Mouse (Mus musculus) urinary bladder, postnatal 36 days (tissue): ENCODE data around the gene Fam189a1.

Experiments
- DNase-seq, 2 experiments: peaks; one replicate each; pipeline ENCODE4 v3.0.0; 2022; ENCODE audit warnings: low spot score in 2 of 2, mixed read lengths in 1 of 2

Fam189a1 gene

GRCm38 (mm10) chr7:65044280-65044679 is 112.1 kb downstream of the Fam189a1 start:
- no peak for DNase-seq

DNA sequence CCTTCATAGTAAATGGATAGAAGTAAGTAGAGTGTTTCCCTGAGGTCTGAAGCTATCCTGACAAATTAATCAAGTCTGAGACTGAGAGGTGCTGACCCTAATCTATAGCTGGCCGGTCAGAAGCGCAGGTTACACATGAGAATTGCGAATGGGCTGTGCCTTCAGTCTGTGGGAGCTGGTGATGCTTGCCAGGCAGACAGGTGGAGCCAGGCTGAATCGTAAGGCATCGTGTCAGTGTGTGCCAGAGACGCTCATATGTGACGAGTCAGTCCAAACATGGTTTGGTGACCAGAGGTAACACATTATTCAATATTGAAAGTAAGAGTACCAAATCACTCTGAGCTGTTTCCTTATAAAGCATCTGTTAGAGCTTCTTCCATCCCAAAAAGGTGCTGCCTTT is 115.3 kb downstream of the Fam189a1 start:
- DNase-seq = no peak

GRCm38 (mm10) chr7:65031741-65032140 is 124.6 kb downstream of the Fam189a1 start:
- no peak for DNase-seq

DNA sequence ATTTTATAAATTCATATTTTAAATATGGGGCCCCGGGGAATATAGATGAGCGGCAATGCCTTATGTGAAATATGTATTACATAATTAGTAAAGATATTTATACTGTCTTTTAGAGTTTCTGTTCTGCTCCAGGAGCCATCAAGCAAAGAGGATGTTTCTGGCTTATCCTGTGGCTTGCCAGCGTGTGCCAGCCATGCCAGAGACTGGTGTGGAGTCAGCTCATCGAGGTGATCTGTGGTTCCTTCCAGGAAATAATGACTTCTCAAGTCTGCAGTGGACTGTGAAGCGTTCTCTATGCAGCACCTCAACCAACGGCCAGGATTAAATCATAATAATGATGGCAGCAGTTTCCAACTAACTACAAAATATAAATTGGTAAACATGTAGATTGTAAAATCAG is 125.2 kb downstream of the Fam189a1 start:
- DNase-seq = no peak

- no peak for DNase-seq
These were observed 126.4 kb downstream of the Fam189a1 start for GRCm38 (mm10) chr7:65029985-65030384.

- no peak for DNase-seq
These were observed 135.1 kb downstream of the Fam189a1 start for GRCm38 (mm10) chr7:65021298-65021697.

DNA sequence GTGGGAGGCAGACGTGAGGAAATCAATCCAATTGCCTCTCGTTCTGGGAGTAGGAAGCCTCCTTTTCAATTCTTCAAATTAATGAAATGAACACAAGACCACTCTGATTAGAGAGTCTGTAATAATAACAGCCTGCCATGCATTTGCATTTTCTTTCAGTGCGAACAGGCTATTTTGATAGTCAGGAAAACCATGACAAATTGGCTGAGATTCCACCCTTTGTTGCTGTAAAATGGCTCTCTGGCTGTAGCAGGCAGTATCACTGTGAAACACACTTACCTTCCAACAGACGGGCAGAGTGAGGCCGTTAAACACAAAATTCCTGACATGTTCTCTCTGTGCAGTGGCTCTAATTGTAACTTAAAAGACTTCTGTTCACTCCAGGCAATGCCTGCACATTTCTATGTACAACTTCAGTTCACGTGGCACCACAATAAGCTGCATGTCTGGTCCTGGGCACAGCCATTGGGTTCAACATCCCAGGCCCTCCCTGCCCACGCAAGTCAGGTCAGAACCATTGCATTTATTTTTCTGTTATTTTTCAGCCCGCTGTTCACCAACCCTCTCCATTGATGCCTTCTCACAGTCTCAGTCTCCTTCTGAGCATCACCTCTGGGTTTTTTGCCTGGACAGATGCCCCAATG is 138.2 kb downstream of the Fam189a1 start:
- no peak for DNase-seq

GRCm38 (mm10) chr7:65017348-65017747 is 139.0 kb downstream of the Fam189a1 start:
- DNase-seq = no peak

GRCm38 (mm10) chr7:65011133-65011532 is 145.2 kb downstream of the Fam189a1 start:
- no peak for DNase-seq

DNA sequence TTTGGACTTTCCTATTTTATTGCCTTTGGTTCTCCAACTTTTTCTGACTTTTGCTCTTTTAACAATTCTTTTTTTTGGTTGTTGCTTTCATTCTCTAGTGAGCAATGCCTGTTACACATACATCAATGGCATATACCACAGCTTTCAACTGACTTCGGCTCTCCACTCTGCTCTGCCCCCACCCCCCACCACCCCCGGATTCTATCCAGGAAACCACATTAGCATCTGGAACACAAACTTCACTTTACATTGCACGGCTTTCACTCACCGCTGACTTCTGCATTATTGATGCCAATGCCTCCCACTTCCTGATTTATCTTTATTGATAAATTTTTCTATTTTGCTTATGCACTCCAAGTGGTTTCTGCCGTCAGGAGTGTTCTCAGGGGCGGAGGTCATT is 146.1 kb downstream of the Fam189a1 start:
- DNase-seq = no peak

- DNase-seq = no peak
These were observed 150.6 kb downstream of the Fam189a1 start for GRCm38 (mm10) chr7:65005731-65006130.

DNA sequence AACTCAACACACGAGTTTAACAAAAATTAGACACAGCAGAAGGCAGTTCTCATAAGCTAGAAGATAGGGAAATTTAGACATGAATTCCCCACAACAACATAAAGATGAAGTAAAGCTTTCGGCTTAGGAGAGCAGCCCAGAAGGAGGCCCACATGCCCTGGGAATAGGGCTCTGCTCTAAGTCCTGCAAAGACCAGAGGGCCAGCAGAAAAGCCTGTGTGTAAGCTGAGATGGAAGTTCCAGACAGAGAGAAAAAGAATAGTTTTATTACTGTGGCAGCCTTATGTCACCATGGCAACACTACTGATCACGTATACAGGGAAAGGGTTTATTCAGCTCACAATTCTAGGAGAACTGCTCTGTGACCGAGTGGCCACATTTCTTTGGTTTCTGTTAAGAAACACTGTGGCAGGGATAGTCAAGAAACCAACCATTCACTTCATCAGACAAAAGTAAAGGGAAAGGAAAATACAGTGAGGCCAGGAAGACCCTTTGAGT is 156.6 kb downstream of the Fam189a1 start:
- no peak for DNase-seq

DNA sequence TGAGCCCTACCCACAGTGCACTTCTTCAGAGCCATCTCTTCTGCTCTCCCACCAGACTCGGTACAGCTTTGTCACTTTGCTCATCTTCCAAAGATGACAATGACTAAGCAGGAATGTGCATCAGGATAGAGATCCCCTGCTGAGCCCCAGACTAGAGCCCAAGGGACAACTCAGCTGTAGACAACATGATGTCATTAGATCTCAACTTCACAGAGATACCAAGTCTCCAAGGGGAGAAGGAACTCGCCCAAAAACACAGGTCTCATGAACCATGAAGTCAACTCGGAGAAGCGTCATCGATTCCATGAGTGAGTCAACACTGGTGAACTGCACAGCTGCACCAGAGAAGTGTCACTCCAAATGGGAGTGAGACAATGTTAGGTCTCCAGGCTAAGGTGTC is 158.6 kb downstream of the Fam189a1 start:
- DNase-seq = no peak

DNA sequence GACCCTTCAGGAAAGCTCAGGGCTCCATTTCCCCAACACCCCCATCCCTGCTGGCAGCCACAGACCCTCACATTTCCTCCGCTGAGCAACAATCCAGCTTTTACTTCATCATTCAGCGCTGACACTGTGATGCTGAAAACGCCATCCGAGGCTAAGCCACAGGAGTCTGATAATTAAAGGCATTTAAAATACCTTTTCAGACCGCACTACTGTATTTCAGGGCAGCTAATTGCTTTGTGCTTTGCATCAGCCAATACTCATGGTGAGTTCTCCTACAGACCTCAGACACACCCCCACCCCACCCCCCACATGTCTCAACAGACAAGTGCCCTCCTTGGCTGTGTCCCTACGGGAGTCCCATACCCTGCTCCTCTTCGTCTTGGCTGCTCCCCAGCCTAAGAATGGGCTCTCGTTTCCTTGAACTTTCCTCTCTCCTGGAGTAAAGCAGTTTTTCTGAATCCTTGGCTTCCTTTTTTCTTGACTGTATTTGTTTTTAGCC is 160.4 kb downstream of the Fam189a1 start:
- DNase-seq = no peak

DNA sequence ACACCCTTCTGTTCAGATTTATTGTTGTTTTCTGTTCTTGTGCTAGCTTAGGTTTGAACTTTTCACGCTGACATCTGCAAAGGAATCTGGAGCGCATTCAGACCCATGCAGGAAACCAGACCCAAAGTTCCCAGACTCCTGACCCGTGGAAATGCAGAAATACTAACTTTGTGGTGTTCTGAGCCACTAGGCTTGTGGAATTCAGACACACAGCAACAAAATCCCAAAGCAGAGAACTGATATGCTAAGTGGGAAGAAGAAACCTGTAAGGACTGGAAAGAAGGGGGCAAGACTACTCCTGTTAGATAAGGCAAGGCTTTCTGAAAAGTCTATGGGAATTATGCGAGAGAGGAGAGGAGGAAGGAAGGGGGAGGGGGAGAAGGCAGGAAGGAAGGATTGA is 167.0 kb downstream of the Fam189a1 start:
- no peak for DNase-seq

DNA sequence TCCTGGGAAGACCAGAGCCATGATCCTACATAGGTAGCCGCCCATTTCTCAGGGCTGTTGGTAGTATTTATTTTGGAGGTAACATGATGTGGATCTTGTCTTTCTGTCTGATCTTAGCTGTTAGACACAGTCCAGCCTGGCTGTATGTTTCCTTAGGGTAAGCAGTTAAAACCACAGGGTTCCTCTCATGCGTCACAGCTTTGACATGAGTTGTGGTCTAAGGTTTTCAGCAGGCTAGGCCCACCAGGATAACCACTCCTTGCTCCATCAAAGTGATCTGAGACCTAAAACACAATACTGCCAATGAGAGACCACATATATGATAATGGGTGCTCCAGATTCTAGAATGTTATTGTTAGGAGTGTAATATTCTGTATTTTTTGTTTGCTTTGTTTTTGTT is 168.4 kb downstream of the Fam189a1 start:
- DNase-seq = no peak

DNA sequence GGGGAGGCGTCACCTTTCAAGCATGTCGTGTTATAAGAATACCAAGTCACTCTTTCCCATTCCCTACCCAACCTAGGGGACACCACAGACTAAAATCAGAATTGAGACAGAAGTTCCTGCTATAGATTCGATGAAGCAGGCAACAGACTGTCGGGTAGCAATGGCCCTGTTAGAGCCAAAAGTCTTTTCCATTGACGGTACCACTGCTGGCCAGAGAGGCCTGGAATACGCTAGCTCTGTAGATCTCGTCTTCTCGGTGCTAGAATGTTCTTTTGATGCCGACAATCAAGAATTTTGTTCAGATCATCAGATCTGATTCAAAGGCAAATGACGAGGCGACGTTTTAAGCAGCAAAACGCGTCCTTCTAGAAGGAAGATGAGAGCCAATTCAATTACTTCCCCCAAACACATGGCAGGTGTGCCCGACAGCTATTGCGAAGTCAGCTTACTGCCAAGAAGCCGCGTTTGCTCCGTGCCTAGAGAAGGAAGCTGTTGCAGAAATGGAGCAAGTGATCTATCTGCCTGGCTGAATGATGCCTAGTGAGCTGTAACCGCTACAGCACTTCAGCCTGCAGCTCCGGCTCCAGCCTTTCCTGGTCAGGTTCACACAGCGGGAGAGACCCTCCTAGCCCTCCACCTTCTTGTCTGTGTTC is 171.8 kb downstream of the Fam189a1 start:
- DNase-seq = no peak

GRCm38 (mm10) chr7:64981511-64982235 is 174.7 kb downstream of the Fam189a1 start:
- DNase-seq = no peak

- no peak for DNase-seq
These were observed 182.6 kb downstream of the Fam189a1 start for GRCm38 (mm10) chr7:64973590-64974262.

- no peak for DNase-seq
These were observed 194.2 kb downstream of the Fam189a1 start for GRCm38 (mm10) chr7:64962128-64962527.

- no peak for DNase-seq
These were observed 197.3 kb downstream of the Fam189a1 start for GRCm38 (mm10) chr7:64959087-64959486.

GRCm38 (mm10) chr7:64952181-64952580 is 204.2 kb downstream of the Fam189a1 start:
- no peak for DNase-seq
